Mouse (Mus musculus): Measurements from ENCODE around the gene Ap1s2. TPM values are rescaled to one million over a fixed set of nuclear protein-coding genes. Genes with fewer than 3 reads are reported as not detected.

Ap1s2 gene
- polyA plus RNA-seq, 1 experiment from 2014 or later, result 48.4 TPM

DNA sequence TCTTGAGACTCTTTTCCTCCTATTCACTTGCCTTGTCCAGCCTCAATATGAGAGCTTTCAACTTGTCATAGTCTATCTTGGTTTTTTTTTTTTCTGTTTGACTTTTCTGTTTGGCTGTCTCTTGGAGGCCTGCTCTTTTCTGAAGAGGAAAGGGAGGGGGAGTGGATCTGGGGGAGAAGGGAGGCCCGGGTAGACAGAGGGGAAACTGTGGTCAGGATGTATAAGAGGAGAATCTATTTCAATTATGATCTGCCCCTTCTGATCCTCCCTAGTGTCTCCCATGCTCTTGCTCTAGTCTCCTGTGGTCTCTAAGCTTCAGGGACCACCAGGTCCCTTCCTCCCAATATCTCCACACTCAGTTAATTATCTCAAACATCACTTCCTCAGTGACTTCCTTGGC, 42.8 kb downstream of the Ap1s2 start:
- H3K27ac ChIP-seq (ENCODE audit: low read depth, low read length), result no peak overlapping the region
- no peaks in the 10 kb centered on the region for H3K36me3 ChIP-seq (ENCODE audit: control insufficient read depth, insufficient read depth, low read length)
- no peak overlapping the region for H3K9ac ChIP-seq (ENCODE audit: low read length)
- no peak for DNase-seq (ENCODE audit: low spot score, missing footprints)
- no peak overlapping the region for H3K4me3 ChIP-seq (ENCODE audit: low read depth, low read length)
- H3K9me3 ChIP-seq (ENCODE audit: control insufficient read depth, low read length), result no peaks in the 10 kb centered on the region
- no peak overlapping the region for H3K4me2 ChIP-seq
- no peaks in the 10 kb centered on the region; the same call in 1 of the 2 replicates for H3K27me3 ChIP-seq (ENCODE audit: control insufficient read depth, insufficient read depth, low read length)
- WGBS, result 67% methylated on average over 1 of the region's 1 CpGs
- ATAC-seq (ENCODE audit: low FRiP score), result no peak
- H3K4me1 ChIP-seq (ENCODE audit: control insufficient read depth, insufficient read depth, low read length), result no peaks in the 10 kb centered on the region

DNA sequence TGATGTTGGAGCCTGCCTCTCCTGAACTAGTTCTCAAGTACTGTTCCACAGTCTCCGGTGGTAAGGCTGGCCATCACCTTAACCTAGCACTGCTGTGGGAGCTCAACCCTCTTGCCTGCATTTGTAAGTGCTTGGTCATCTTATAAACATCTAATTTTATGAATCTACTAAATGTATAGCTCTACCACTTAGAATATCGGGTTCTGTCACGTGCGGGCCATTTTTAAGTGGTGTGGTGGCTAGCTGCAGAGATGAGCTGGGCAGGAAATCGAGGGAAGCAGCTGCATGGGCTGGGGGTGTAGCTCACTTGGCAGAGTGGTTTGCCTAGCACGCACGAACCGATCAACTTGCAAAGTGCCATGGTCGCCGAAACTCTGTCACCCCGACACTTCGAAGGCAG, 48.6 kb downstream of the Ap1s2 start:
- H3K4me1 ChIP-seq (ENCODE audit: control insufficient read depth, insufficient read depth, low read length), result no peaks in the 10 kb centered on the region
- peaks cover 2% of the 10 kb centered on the region for H3K27me3 ChIP-seq (ENCODE audit: control insufficient read depth, insufficient read depth, low read length)
- ATAC-seq (ENCODE audit: low FRiP score) (no peak), DNase-seq (ENCODE audit: low spot score, missing footprints) (no peak)
- H3K4me3 ChIP-seq (ENCODE audit: low read depth, low read length), result peak overlapping the region; percentile 55
- peak overlapping the region; percentile 72 for H3K9ac ChIP-seq (ENCODE audit: low read length)
- H3K4me2 ChIP-seq, result peak overlapping the region; percentile 49
- H3K9me3 ChIP-seq (ENCODE audit: control insufficient read depth, low read length), result no peaks in the 10 kb centered on the region
- no peak overlapping the region for H3K27ac ChIP-seq (ENCODE audit: low read depth, low read length)
- no peaks in the 10 kb centered on the region for H3K36me3 ChIP-seq (ENCODE audit: control insufficient read depth, insufficient read depth, low read length)
- WGBS, result 36% methylated on average over 12 of the region's 12 CpGs

DNA sequence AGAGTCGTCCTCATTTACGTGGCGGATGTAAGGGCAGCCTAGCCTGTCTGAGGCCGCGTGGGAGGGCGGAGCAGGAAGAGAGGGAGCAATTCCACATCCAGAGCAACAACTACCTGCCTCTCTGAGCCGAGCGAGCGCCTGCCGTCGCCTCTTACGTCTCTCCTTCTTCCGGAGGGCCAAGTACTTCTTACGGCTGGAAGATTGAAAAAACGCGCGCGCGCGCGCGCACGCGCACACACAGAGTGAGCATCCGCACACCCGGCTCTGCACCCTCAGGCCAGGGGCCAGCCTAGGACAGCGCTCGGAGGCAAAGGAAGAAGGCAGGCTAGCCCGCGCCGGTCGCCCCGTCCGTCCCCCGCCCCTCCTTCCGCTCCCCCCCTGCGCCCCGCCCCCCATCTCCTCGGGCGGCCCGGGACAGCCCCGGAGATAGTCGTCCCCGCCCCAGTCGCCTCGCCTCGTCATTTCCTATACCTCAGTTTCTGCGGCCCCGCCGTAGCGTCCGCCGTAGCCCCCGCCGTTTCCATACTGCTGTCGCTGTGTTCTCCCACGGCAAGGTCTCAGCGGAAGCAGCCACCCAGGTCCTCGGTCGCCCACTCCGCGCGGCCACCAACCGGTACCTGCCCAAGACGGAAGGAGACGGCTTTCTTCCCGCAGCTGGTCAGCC, 49.1 kb downstream of the Ap1s2 start:
- Histone ChIP-seq H3K27ac (ENCODE audit: low read depth, low read length) (peak overlapping the region; percentile 72), H3K4me1 (ENCODE audit: control insufficient read depth, insufficient read depth, low read length) (no peaks in the 10 kb centered on the region), H3K4me2 (peak overlapping the region; percentile 49), H3K4me3 (ENCODE audit: low read depth, low read length) (peak overlapping the region; percentile 55), H3K9ac (ENCODE audit: low read length) (peak overlapping the region; percentile 72), H3K27me3 (ENCODE audit: control insufficient read depth, insufficient read depth, low read length) (peaks cover 2% of the 10 kb centered on the region), H3K9me3 (ENCODE audit: control insufficient read depth, low read length) (no peaks in the 10 kb centered on the region), H3K36me3 (ENCODE audit: control insufficient read depth, insufficient read depth, low read length) (no peaks in the 10 kb centered on the region)
- peak; percentile 92 for ATAC-seq (ENCODE audit: low FRiP score)
- peak; percentile 98 for DNase-seq (ENCODE audit: low spot score, missing footprints)
- WGBS, result 12% methylated on average over 42 of the region's 67 CpGs

DNA sequence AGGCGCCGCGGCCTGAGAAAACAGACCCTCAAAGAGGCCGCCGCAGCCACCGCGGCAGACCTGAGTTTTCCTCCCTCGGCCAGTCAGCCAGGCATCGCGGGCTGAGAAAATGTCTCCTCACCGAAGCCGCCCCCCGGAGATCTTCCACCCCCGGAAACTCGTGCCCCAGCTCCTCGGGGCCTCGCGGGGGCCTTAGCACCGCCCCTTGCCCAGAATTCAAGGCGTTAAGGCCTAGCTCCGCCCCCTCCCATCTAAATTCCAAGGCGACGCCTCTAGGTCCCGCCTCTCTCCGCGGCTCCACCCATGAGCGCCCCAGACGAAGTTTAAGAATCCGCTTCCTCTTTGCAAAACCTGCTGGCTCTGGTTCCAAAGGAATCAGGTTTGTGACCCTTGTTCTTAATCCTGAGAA, 49.7 kb downstream of the Ap1s2 start, which contains the start of gene Zrsr2:
Zrsr2 (minus strand) TSS at position 195 of the 409 bp plus-strand sequence.
- Histone ChIP-seq H3K27me3 (ENCODE audit: control insufficient read depth, insufficient read depth, low read length) (peaks cover 2% of the 10 kb centered on the region; the same call in 1 of the 2 replicates), H3K9ac (ENCODE audit: low read length) (peak within 1 kb of the TSS; percentile 72), H3K27ac (ENCODE audit: low read depth, low read length) (peak within 1 kb of the TSS; percentile 72), H3K4me1 (ENCODE audit: control insufficient read depth, insufficient read depth, low read length) (no peaks in the 10 kb centered on the region), H3K36me3 (ENCODE audit: control insufficient read depth, insufficient read depth, low read length) (no peaks in the 10 kb centered on the region), H3K4me2 (peak within 1 kb of the TSS; percentile 49), H3K9me3 (ENCODE audit: control insufficient read depth, low read length) (no peaks in the 10 kb centered on the region), H3K4me3 (ENCODE audit: low read depth, low read length) (peak within 1 kb of the TSS; percentile 55)
- DNase-seq (ENCODE audit: low spot score, missing footprints) (peak; percentile 95), ATAC-seq (ENCODE audit: low FRiP score) (peak; percentile 96)
- WGBS, result 15% methylated on average over 21 of the region's 29 CpGs

DNA sequence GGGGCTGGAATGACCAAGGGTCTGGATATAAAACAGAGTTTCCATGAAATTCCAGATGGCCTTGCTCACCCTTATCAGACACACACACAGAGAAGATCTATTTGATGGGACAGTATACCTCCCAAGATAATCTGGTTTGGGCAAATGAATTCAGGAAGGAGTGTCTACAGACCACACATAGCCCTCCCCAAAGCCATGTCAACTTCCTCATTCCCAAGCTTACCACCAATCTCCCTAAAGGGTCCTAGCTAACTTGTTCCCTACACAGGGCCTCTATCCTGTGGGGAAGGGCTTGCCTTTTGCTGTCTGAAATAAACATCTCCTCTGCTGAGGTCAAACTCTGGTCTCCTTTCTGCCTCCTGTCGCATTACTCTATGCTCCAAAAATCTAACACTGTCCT, 72.3 kb downstream of the Ap1s2 start:
- no peaks in the 10 kb centered on the region for H3K36me3 ChIP-seq (ENCODE audit: control insufficient read depth, insufficient read depth, low read length)
- H3K27ac ChIP-seq (ENCODE audit: low read depth, low read length), result no peak overlapping the region
- no peak overlapping the region for H3K4me3 ChIP-seq (ENCODE audit: low read depth, low read length)
- no peak overlapping the region for H3K9ac ChIP-seq (ENCODE audit: low read length)
- no peak overlapping the region for H3K4me2 ChIP-seq
- H3K27me3 ChIP-seq (ENCODE audit: control insufficient read depth, insufficient read depth, low read length), result peaks cover 3% of the 10 kb centered on the region; the same call in 1 of the 2 replicates
- H3K9me3 ChIP-seq (ENCODE audit: control insufficient read depth, low read length), result no peaks in the 10 kb centered on the region
- no peaks in the 10 kb centered on the region for H3K4me1 ChIP-seq (ENCODE audit: control insufficient read depth, insufficient read depth, low read length)
- WGBS, result 88% methylated on average over 1 of the region's 1 CpGs
- ATAC-seq (ENCODE audit: low FRiP score), result no peak
- no peak for DNase-seq (ENCODE audit: low spot score, missing footprints)

DNA sequence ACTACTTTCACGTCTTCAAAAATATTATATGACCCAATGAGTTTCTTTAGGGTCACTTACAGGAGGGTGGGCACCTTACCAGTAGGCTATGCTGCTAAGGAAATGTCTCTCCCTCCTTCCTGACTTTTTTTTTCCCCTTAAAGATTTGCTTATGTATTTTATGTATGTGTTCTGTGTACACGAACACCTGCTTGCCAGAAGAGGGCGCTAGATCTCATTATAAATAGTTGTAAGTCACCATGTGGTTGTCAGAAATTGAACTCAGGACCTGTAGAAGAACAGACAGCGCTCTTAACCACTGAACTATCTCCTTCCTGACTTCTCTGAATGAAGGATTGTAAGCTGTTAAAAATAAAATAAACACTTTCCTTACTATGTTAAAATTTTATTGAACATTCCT, 72.7 kb downstream of the Ap1s2 start:
- H3K27ac ChIP-seq (ENCODE audit: low read depth, low read length), result no peak overlapping the region
- no peaks in the 10 kb centered on the region for H3K36me3 ChIP-seq (ENCODE audit: control insufficient read depth, insufficient read depth, low read length)
- no peak overlapping the region for H3K4me2 ChIP-seq
- DNase-seq (ENCODE audit: low spot score, missing footprints) (no peak), ATAC-seq (ENCODE audit: low FRiP score) (no peak)
- 58% methylated on average over 4 of the region's 4 CpGs for WGBS
- H3K27me3 ChIP-seq (ENCODE audit: control insufficient read depth, insufficient read depth, low read length), result peaks cover 3% of the 10 kb centered on the region; the same call in 1 of the 2 replicates
- no peak overlapping the region for H3K4me3 ChIP-seq (ENCODE audit: low read depth, low read length)
- H3K4me1 ChIP-seq (ENCODE audit: control insufficient read depth, insufficient read depth, low read length), result no peaks in the 10 kb centered on the region
- no peaks in the 10 kb centered on the region for H3K9me3 ChIP-seq (ENCODE audit: control insufficient read depth, low read length)
- no peak overlapping the region for H3K9ac ChIP-seq (ENCODE audit: low read length)

DNA sequence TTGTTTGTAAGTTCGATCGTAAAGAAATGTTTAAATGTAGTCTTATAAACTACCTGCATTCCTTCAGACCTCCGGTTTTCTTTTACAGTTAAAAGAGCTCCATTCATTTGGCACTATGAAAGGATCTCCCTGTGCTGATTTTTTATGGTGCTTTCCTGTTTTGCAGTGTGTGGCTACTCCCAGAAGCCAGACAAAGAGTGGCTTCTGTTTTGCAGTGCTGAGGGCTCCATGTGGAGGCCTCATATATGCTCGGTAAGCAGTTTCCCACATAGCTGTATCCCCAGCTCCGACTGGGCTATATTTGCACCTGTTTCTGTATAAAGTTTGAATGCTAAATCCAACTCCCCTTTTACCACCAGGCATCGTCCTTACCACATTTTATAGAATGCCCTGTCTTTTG, 73.3 kb downstream of the Ap1s2 start:
- no peak overlapping the region for H3K9ac ChIP-seq (ENCODE audit: low read length)
- no peak overlapping the region for H3K4me3 ChIP-seq (ENCODE audit: low read depth, low read length)
- DNase-seq (ENCODE audit: low spot score, missing footprints) (no peak), ATAC-seq (ENCODE audit: low FRiP score) (no peak)
- no peaks in the 10 kb centered on the region for H3K36me3 ChIP-seq (ENCODE audit: control insufficient read depth, insufficient read depth, low read length)
- no peaks in the 10 kb centered on the region for H3K9me3 ChIP-seq (ENCODE audit: control insufficient read depth, low read length)
- H3K27me3 ChIP-seq (ENCODE audit: control insufficient read depth, insufficient read depth, low read length), result peaks cover 3% of the 10 kb centered on the region; the same call in 1 of the 2 replicates
- no peak overlapping the region for H3K27ac ChIP-seq (ENCODE audit: low read depth, low read length)
- H3K4me2 ChIP-seq, result no peak overlapping the region
- no peaks in the 10 kb centered on the region for H3K4me1 ChIP-seq (ENCODE audit: control insufficient read depth, insufficient read depth, low read length)
- WGBS, result 91% methylated on average over 6 of the region's 6 CpGs

Other genes with a start within 250 kb of the Ap1s2 start
- gene Rnf138rt1, start 147.7 kb upstream of the Ap1s2 start, polyA plus RNA-seq (2014; fragmentation: Nextera tagmentation; extraction: Ambion mirVana), result 0.36 and 0.56 TPM in 2 replicates
- 51.1 and 54.7 TPM in 2 replicates for gene Zrsr2, start 49.6 kb downstream of the Ap1s2 start, polyA plus RNA-seq (2014; fragmentation: Nextera tagmentation; extraction: Ambion mirVana)
- gene Car5b, start 119.0 kb downstream of the Ap1s2 start, polyA plus RNA-seq (2014; fragmentation: Nextera tagmentation; extraction: Ambion mirVana), result 0.30 and 0.37 TPM in 2 replicates
- 49.8 and 50.9 TPM in 2 replicates for gene Siah1b, start 167.5 kb downstream of the Ap1s2 start, polyA plus RNA-seq (2014; fragmentation: Nextera tagmentation; extraction: Ambion mirVana)
- gene Cltrn, start 179.8 kb downstream of the Ap1s2 start, polyA plus RNA-seq (2014; fragmentation: Nextera tagmentation; extraction: Ambion mirVana), result 0.34 TPM in 1 of 2 replicates, not detected in the other
- 0.11 and 0.15 TPM in 2 replicates for gene Ace2, start 230.3 kb downstream of the Ap1s2 start, polyA plus RNA-seq (2014; fragmentation: Nextera tagmentation; extraction: Ambion mirVana)